Mouse (Mus musculus) heart, postnatal 0 days (tissue): Measurements from ENCODE around the gene Ppp2r3a.

ENCODE experiments used
- CTCF ChIP-seq: IDR thresholded peaks from 2 replicates; pipeline ENCODE4 v1.5.1; 2016; ENCODE audit warnings: antibody characterized with exemption, control low read depth, low read depth
- EP300 ChIP-seq: IDR thresholded peaks from 2 replicates; pipeline ENCODE4 v1.6.1; 2016; ENCODE audit warnings: antibody characterized with exemption, low read depth

- TF ChIP-seq CTCF = no peak
- no peak for TF ChIP-seq EP300
Observed at GRCm38 (mm10) chr9:101253136-101253535, 1.5 kb upstream of the Ppp2r3a start.
